Mouse (Mus musculus) adipocyte (in vitro differentiated cells): Measurements from ENCODE around the gene Scn1b.
A peak's percentile ranks its signal among the peaks of the same experiment; 100 is the strongest.

Experiments used
- DNase-seq: peaks from one replicate; pipeline ENCODE4 v3.0.0-alpha.2; 2016; ENCODE audit warnings: low spot score

Scn1b gene

GRCm38 (mm10) chr7:31086175-31086755, 40.5 kb downstream of the Scn1b start:
- DNase-seq, result no peak

- peak; percentile 49 for DNase-seq
Observed at GRCm38 (mm10) chr7:31085171-31085570, 41.6 kb downstream of the Scn1b start.

DNA sequence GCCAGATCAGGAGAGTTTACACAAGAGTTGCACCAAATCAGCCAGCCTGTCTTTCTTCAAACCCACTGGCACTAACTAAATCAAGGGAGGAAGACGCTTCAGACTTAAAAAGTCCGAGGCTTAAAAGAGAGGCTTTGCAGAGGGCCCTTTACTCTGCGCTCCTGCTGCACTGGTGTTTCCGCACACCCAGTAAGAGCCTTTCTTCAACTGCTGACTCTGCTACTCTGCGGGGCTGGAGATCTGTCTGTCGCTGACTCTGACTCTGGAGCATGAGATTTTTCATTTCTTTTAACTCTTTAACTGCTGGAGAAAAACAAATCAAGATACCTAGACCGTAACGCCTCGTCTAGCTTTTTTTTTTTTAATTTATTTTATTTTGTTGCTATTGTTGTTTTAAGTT, 42.7 kb downstream of the Scn1b start:
- no peak for DNase-seq

GRCm38 (mm10) chr7:31082831-31083588, 43.8 kb downstream of the Scn1b start:
- peak; percentile 86 for DNase-seq

- peak; percentile 53 for DNase-seq
Observed at GRCm38 (mm10) chr7:31082106-31082505, 44.7 kb downstream of the Scn1b start.

GRCm38 (mm10) chr7:31081106-31081505, 45.7 kb downstream of the Scn1b start:
- no peak for DNase-seq

DNA sequence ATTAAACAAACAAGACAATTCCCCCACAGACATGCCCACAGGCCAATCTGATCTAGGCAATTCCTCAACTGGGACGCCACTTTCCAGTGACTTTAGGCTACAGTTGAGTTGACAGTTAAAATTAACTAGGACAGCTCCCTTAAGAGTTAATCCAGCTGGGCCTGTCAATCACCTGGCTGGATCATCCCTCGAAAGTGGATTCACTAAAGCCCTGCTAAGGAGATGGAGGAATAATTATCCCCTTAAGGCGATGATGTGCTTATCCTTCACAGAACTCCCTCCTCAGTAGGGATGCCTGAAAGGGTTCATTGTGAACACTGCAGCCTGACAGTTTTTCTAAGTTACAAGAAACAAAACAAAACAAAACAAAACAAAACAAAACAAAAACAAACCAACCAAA, 46.2 kb downstream of the Scn1b start:
- DNase-seq, result no peak

- DNase-seq, result peak; percentile 33
Observed at GRCm38 (mm10) chr7:31079670-31080069, 47.1 kb downstream of the Scn1b start.

GRCm38 (mm10) chr7:31077885-31078445, 48.8 kb downstream of the Scn1b start:
- peak; percentile 58 for DNase-seq

- no peak for DNase-seq
Observed at GRCm38 (mm10) chr7:31077470-31077869, 49.3 kb downstream of the Scn1b start.

DNA sequence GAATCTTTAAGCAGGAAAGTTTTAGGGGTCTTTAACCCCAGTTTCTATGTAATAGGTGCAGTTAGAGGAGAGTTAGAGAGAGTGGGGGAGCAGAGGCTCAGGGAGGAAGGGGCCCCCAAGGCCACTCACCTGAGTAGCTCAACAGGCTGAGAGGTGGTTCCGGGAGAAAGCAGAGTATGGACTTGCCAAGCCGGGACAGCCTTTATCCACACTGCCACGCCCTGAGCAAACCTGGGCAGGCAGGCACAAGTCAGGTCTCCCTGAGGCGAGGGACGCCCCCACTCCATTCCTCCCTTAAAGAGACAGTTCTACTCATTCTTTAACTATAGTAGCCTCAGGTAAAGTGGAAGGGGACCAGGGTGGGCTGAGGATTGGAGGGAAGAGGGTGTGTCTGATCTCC, 50.3 kb downstream of the Scn1b start, which contains the start of gene Fxyd3:
TSS of gene Fxyd3 (minus strand) at position 213 of the 400 bp plus-strand sequence.
- no peak for DNase-seq

DNA sequence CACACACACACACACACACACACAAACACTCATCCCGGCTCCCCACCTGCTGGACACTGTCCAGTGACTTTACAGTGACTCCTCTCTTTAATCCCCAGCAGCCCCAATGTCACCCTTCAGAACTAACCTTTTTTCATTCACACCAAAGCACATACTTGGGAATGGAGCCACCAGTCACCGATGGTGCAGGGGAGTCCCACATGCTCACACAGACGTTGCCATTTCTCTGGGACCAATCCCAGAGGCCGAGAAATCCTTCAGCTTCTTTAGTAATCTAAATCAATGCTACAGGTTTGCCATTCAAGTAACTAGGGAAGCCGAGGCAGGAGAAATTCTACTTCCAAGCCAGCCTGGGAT, 52.1 kb downstream of the Scn1b start:
- no peak for DNase-seq

GRCm38 (mm10) chr7:31074061-31074712, 52.6 kb downstream of the Scn1b start:
- DNase-seq, result peak; percentile 35

DNA sequence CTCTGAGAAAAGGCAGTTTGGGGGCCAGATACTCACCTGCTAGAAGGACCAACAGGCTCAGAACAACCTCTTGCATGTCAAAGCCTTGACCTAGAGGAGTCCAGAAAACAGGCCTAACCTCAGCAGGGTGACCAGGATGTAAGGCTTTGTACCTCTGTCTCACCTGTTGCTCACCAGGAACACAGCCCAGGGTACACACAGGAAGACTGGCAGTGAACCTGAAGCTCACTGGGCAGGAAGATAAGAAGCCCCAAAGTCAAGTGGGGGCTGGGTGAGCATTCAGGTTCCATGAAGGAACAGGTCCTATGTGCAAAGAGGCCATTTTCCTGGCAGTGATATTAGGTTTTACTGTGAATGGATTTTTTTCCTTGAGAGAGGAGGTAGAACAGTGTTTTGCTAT, 53.3 kb downstream of the Scn1b start:
- DNase-seq, result no peak

DNA sequence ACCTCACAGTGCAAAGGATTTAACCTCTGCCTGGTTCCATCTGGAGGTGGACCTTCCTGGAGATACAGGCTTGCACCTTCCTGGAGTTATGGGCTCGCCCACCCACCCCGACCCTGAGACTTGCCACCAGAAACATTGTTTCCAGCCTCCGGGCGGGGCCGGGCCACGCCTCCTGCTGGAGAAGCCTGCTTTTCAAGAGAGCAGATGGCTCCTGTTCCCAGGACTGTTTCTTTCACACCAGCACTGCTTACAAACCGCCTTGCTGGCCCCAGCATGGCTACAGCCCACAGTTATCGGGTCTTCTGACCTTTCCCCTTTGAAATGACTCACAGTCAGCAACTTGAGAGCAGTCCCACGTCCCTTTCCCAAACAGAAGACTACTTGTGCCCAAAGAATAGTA, 54.5 kb downstream of the Scn1b start:
- no peak for DNase-seq

GRCm38 (mm10) chr7:31070324-31070723, 56.5 kb downstream of the Scn1b start:
- DNase-seq, result no peak

DNA sequence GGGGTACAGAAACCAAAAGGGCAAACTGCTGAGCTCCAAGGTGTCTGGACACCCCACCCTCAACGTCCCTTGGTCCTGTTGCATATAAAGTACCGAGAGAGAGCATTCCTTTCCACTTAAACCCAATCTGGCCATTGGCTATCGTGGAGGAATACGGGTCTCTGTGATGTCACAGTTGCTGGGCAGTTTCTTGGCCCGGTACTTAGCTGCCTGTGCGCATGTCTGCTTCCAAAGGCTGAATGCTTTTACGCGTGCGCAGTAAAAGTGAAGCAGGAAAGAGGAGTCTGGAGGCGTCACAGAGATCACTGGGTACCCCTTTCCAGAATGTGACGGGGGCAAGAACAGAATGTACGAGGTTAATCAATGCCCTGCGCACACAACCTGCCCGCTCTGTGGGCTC, 57.3 kb downstream of the Scn1b start:
- DNase-seq, result no peak

GRCm38 (mm10) chr7:31067836-31068235, 59.0 kb downstream of the Scn1b start:
- DNase-seq, result no peak
